Mouse (Mus musculus) heart, adult 10 weeks (tissue): ENCODE results near the gene March6. TPM values are rescaled to one million over a fixed set of nuclear protein-coding genes. Genes with fewer than 3 reads are reported as not detected.

Experiments
- polyA plus RNA-seq: library from polyadenylated mRNA; stranded (reverse); fragments of 350-450 nt; fragmentation: Illumina TruSeq; extraction: RNeasy Lipid Tissue Mini Kit (QIAGEN cat#74804); gene quantifications from one replicate; pipeline ENCODE4 v1.2.3, GENCODE M21; 2014; ENCODE audit warnings: low read depth, low replicate concordance

March6 gene
- polyA plus RNA-seq: 67.4 TPM

DNA sequence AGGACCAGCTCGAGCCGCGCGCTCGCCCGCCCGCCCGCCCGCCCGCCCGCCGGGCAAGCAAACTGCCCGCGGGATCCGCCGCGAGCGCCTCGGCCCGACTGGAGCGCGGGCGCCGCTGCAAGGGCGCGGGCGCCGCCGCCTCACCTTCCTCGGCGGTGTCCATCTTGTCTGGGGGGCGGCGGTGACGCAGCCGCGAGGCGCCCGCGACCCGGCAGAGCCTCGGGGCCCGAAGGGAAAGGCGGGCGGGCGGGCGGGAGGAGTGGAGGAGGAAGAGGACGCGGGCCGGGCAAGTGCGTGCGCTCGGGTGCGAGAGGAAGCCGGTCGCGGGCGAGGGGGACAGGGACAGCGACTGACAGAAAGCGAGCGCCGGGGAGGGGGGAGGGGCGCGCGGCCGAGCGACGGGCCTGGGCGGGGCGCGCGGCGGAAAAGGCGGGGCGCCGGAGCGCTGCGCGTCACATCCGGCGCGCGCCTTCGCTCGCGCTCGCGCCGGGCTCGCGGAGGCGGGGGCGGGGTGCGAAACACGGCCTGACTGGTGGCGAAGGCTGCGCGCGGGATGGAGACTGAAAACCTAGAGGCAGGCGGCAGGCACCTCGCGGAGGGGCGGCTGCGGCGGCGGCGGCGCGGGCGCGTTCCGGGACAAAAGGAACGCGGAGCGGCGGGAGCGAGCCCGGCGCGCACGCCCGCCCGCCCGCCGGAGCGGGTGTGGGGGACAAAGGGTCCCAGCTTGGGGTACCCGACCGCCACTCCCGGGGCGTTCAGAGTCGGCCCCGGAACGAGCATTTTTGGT is at the start of gene March6:
TSS of gene March6 (minus strand) at position 395 of the 787 bp plus-strand sequence.

DNA sequence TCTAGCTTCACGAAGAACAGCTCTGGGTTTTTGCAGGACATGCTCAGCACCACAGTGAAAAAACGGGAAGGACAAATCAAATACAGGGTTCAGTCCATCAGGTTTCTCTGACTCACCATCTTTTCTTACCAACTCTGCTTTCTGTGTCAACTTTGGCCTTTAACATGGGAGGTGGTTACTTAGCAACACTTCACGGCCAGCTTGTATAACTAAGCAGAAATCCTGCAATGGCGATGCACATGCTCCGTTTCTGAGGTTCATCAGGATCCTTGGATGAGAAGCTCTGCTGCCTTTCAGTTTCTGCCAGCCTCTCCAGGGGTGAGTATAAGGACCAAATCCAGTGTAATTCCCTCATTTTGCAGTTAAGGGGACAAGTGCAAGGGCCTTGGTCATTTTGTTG is 34.3 kb upstream of the March6 start, which contains the start of gene Cmbl:
TSS of gene Cmbl (plus strand) at position 206 of the 400 bp plus-strand sequence.

DNA sequence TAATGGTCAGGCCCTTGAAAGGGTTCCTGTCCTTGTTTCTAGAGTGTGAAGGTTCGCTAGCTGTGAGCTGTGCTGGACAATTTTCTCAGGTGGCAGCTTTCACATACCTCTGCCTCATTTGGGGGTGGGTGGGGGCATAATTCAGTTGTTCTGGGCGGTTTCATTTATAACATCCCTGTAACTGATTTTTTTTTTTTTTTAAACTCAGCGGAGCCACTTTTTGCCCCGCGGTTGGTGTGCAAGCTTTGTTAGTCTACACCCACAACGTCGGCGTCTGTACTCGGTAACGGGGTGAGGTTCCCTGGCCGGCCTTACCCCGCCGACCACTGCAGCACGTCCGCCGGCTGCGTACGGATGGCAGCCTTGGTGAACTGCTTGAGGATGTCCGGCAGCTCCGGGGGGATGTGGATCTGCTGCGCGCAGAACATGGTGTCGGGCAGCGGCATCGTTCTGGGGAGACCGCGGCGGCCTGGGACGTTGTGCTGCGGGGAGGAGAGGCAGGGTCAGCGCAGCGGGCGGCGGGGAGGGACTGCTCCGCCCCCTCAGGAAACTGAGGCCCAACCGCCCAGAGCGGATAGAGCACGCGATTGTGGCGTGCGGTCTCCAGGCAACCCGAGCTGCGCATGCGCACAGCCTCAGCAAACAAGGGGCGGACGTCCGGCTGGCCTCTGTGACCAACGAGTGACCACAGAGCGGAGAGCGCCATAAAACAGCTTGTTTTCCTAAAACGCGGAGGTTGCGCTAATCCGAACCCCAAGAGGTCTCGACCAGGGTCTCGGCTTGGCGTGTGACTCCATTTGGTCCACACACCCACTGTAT is 77.5 kb downstream of the March6 start, which contains the start of gene Ropn1l:
TSS of gene Ropn1l (minus strand) at position 640 of the 819 bp plus-strand sequence.

Other genes starting within 250 kb of the March6 start
- gene Ankrd33b, start 163.3 kb downstream of the March6 start, polyA plus RNA-seq: 19.7 TPM
- gene Ropn1l, start 77.3 kb downstream of the March6 start, polyA plus RNA-seq: not detected
- 64.9 TPM for gene Cmbl, start 34.3 kb upstream of the March6 start, polyA plus RNA-seq
- gene Cct5, start 70.8 kb upstream of the March6 start, polyA plus RNA-seq: 166 TPM
- gene Fam173b, start 70.8 kb upstream of the March6 start, polyA plus RNA-seq: 23.7 TPM